Mouse (Mus musculus): ENCODE results near the gene Tmod2.

DNA sequence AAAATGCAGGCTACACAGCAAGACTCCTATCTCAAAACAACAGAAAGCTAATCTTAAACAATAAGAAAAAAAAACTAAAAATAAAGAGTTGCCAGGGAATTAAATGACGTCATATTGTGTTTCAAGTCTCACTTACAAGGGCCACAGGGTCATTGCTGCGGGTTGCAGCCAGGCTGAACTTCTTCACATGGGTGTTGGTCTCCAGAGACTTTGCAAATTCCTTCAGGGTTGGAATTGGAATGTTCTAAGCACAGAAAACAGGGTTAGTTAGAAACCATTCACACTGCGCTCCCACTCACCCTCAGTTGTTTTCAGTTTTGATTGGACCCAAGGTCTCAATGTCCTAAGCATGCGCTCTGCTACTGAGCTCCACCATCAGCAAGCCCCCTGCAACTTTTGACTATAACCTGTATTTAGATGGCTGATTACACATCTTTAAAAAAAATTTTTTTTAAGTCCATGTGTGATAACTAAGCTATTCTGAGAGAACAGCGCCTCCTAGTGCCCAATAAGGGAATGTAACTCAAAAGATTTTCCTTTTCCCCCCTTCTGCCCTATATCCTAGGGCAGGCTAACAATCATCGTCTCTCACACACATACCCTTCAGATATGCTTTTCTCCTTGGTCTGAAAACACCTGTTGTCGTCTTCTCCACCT, 29.3 kb downstream of the Tmod2 start:
- TF ChIP-seq CTCF (IDR thresholded peaks at IDR 0.05; ENCODE audit: insufficient read depth, low read length) (peak; percentile 38; the same call in 1 of the 2 replicates), POLR2A (IDR thresholded peaks at IDR 0.05; ENCODE audit: borderline replicate concordance, extremely low read depth, low read depth, low read length) (no peak)

Measured in lung, adult 2 months (tissue).